Mouse (Mus musculus) liver, embryonic 12.5 days (tissue): ENCODE results near the gene Mettl22. TPM values are rescaled to one million over a fixed set of nuclear protein-coding genes. Genes with fewer than 3 reads are reported as not detected.
A peak's percentile ranks its signal among the peaks of the same experiment; 100 is the strongest.

ENCODE experiments used
- ATAC-seq: fragments of 200-750 bp; cut with Nextera tagmentation; 2 replicates; pipeline ENCODE4 v1.8.0; 2017; ENCODE audit warnings: moderate number of reproducible peaks, mild to moderate bottlenecking, moderate library complexity
- H3K27ac ChIP-seq: fragments of 300-500 bp; sonication (generic); 2 replicates; pipeline ENCODE4 v1.5.1; 2016; ENCODE audit warnings: mild to moderate bottlenecking
- H3K27me3 ChIP-seq: fragments of 300-500 bp; sonication (generic); replicated peaks from 2 replicates; pipeline ENCODE4 v1.6.1; 2016; ENCODE audit warnings: mild to moderate bottlenecking, moderate library complexity
- H3K36me3 ChIP-seq: fragments of 300-500 bp; sonication (generic); 2 replicates; pipeline ENCODE4 v1.6.1; 2016; ENCODE audit warnings: mild to moderate bottlenecking, moderate library complexity
- H3K4me1 ChIP-seq: fragments of 300-500 bp; sonication (generic); 2 replicates; pipeline ENCODE4 v1.6.1; 2016
- H3K4me2 ChIP-seq: fragments of 300-500 bp; sonication (generic); 2 replicates; pipeline ENCODE4 v1.6.1; 2016; ENCODE audit warnings: mild to moderate bottlenecking, moderate library complexity
- H3K4me3 ChIP-seq: fragments of 300-500 bp; sonication (generic); 2 replicates; pipeline ENCODE4 v1.5.1; 2016; ENCODE audit warnings: mild to moderate bottlenecking, moderate library complexity
- H3K9ac ChIP-seq: fragments of 300-500 bp; sonication (generic); 2 replicates; pipeline ENCODE4 v1.6.1; 2016; ENCODE audit warnings: mild to moderate bottlenecking, moderate library complexity
- H3K9me3 ChIP-seq: fragments of 300-500 bp; sonication (generic); replicated peaks from 2 replicates; pipeline ENCODE4 v1.6.1; 2016; ENCODE audit warnings: mild to moderate bottlenecking, moderate library complexity
- WGBS: fragments of 180-500 bp; shearing (Covaris S2); methylation state at CpG from one replicate; pipeline ENCODE4 v1.1.7; 2016; ENCODE audit not compliant: insufficient replicate concordance; 5-methylcytosine and 5-hydroxymethylcytosine counted together
- polyA plus RNA-seq: library from polyadenylated mRNA; unstranded; fragments of >200 nt; fragmentation: Nextera tagmentation; extraction: Ambion mirVana; gene quantifications from 2 replicates; pipeline ENCODE4 v1.2.1, GENCODE M21; 2016

Gene Mettl22
- polyA plus RNA-seq, 1 experiment from 2014 or later: 9.7 TPM

DNA sequence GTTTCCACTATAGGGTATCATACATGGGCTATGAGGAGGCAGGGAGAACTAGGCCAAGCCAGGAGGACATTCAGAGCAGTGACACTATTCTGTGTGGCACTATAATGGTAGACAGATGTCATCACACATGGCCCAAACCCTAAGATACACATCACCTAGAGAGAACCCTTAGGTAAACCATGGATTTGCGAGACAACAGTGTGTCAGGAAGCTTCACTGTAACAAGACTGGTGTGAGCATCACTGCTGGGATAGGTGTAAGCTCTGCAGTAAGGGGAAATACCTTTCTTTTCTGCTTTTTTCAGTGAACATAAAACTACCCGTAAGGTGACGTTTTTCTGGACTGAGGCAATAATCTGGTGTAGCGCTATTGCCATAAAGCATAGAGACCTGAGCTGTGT, 12.2 kb upstream of the Mettl22 start:
- no peak overlapping the region for H3K9ac ChIP-seq
- 76% methylated on average over 4 of the region's 4 CpGs for WGBS
- ATAC-seq: no peak

DNA sequence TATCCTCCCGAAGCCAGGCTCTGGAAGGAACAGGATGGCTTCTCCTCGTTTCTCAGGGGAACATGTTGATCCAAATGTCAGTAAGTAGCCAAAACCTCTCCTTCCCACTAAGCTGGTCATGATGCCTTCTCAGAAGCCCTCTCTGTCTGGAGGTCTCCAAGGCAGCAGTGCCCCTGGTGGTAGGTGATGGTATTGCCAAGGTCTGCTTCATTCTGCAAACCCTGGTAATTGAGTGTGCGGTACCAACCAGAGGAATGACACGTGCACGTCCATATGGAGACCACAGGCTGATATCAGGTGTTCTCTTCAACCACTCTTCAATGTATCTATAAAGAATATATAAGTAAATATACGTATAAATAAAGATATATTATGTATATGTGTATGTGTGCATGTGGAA, 11.5 kb upstream of the Mettl22 start:
- H3K27ac ChIP-seq: no peak overlapping the region
- H3K4me1 ChIP-seq: no peaks in the 10 kb centered on the region
- no peaks in the 10 kb centered on the region for H3K36me3 ChIP-seq
- peaks cover 7% of the 10 kb centered on the region; the same call in 1 of the 2 replicates for H3K27me3 ChIP-seq
- ATAC-seq: no peak
- 19% methylated on average over 6 of the region's 6 CpGs for WGBS
- H3K4me2 ChIP-seq: no peak overlapping the region
- H3K4me3 ChIP-seq: no peak overlapping the region
- no peaks in the 10 kb centered on the region for H3K9me3 ChIP-seq
- no peak overlapping the region for H3K9ac ChIP-seq

More for the DNA sequence above, 12.2 kb upstream of the Mettl22 start:
- H3K4me3 ChIP-seq: no peak overlapping the region
- no peak overlapping the region for H3K27ac ChIP-seq
- no peaks in the 10 kb centered on the region for H3K36me3 ChIP-seq
- H3K4me1 ChIP-seq: no peaks in the 10 kb centered on the region
- no peaks in the 10 kb centered on the region for H3K9me3 ChIP-seq
- H3K27me3 ChIP-seq: peaks cover 10% of the 10 kb centered on the region; the same call in 1 of the 2 replicates
- H3K4me2 ChIP-seq: no peak overlapping the region

DNA sequence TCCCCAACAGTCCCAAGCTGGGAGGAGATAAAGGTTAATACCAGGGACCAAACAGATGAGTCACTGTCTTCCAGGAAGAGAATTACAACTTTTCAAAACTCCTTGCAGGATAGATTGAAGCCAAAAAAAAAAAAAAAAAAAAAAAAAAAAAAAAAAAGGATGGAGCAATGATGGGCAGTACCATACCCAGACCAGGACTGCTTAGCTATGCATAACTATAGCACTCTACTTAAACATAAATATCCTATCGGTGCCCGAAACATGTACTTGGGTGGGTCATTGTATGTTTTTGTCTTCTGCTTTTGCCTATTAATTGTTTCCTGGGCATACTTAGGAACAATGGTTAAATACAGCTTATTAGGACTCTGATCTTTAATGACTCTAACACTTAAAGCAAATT, 456 bp upstream of the Mettl22 start:
- no peak overlapping the region for H3K27ac ChIP-seq
- H3K9ac ChIP-seq: peak overlapping the region; percentile 82; the same call in 1 of the 2 replicates
- H3K36me3 ChIP-seq: peaks cover 7% of the 10 kb centered on the region
- H3K9me3 ChIP-seq: no peaks in the 10 kb centered on the region
- ATAC-seq: peak; percentile 40; the same call in 1 of the 2 replicates
- peaks cover 17% of the 10 kb centered on the region for H3K4me1 ChIP-seq
- peaks cover 4% of the 10 kb centered on the region; the same call in 1 of the 2 replicates for H3K27me3 ChIP-seq
- H3K4me2 ChIP-seq: peak overlapping the region; percentile 87
- peak overlapping the region; percentile 77 for H3K4me3 ChIP-seq
- WGBS: 78% methylated on average over 2 of the region's 2 CpGs

DNA sequence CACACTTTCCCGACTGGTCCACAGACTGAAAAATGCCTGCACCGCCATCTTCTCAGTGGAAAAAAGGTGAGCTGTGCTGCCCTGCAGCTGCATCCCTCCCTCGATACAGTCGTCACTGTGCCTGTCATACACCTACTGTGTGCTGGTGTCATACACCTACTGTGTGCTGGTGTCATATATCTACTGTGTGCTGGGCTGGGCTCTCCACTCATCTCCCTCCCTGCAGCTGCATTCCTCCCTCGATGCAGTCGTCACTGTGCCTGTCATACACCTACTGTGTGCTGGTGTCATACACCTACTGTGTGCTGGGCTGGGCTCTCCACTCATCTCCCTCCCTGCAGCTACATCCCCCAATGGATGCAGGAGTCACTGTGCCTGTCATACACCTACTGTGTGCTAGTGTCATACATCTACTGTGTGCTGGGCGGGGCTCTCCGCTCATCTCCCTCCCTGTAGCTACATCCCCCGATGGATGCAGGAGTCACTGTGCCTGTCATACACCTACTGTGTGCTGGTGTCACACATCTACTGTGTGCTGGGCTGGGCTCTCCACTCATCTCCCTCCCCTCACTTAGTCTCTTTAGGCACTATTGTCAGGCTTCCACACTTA, 16.9 kb downstream of the Mettl22 start:
- 82% methylated on average over 9 of the region's 9 CpGs for WGBS
- no peak overlapping the region for H3K4me3 ChIP-seq
- H3K27ac ChIP-seq: no peak overlapping the region
- no peak overlapping the region for H3K4me2 ChIP-seq
- H3K9ac ChIP-seq: no peak overlapping the region
- H3K9me3 ChIP-seq: no peaks in the 10 kb centered on the region
- no peak for ATAC-seq
- H3K27me3 ChIP-seq: no peaks in the 10 kb centered on the region
- H3K4me1 ChIP-seq: no peaks in the 10 kb centered on the region
- peaks cover 64% of the 10 kb centered on the region for H3K36me3 ChIP-seq

DNA sequence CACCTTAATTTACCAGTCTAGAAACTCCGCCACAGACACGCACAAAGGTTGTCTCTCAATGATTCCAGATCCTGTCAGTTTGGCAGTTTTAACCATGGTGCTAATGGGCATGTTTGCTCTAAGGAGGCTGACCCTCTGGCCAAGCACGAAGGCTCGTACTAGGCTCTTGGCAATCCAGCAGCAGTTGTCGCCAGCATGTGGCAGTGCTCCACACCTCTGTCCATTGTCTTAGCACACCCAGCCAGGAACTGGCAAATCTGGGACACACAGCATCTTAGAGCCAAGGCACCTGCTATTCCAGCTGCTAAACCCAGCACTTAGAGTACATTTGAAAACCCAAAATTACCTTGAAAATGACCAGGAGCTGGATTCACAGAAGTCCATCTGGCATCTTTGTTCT, 18.8 kb downstream of the Mettl22 start:
- Histone ChIP-seq H3K36me3 (peaks cover 46% of the 10 kb centered on the region), H3K4me3 (no peak overlapping the region), H3K4me2 (no peak overlapping the region)

DNA sequence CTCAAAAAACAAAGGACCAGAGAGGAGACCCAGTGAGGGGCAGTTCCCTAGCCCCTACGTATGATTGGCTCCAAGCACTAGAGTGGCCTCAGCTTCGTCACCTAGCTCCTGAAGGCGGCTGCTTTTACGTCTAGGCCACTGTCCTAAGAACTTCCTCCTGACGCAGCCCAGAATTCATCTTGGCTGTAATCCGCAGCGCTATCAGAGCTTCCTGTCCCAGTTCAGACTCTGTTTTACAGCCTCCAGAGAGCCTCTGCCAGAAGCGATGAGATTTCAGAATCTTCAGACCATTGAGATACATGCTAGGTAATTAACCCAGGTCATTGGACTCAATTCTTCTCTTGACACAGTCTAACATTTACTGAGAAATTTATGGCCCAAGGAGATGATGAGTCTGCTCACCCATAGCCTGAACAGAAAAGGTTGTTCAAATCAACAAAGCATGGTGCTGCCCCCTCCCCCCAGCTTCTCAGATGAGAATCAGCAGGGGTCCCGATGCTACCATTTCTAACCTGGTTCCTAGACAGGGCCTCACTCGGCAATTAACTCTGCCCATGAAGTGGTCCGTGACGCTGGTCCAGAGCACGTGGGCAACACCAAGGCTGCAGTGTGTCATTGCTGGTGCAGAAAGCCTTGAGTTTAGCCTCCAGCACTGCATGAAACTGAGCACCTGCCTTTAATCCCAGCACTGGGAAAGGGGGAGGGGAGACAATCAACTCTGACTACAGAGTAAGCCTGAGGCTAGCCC, 21.3 kb downstream of the Mettl22 start:
- Histone ChIP-seq H3K27ac (no peak overlapping the region), H3K4me2 (no peak overlapping the region), H3K9me3 (no peaks in the 10 kb centered on the region), H3K9ac (no peak overlapping the region), H3K36me3 (peaks cover 28% of the 10 kb centered on the region), H3K4me3 (no peak overlapping the region), H3K27me3 (no peaks in the 10 kb centered on the region), H3K4me1 (no peaks in the 10 kb centered on the region)
- 39% methylated on average over 13 of the region's 13 CpGs for WGBS
- ATAC-seq: no peak

More for the DNA sequence above, 18.8 kb downstream of the Mettl22 start:
- no peak for ATAC-seq
- Histone ChIP-seq H3K9ac (no peak overlapping the region), H3K27ac (no peak overlapping the region), H3K4me1 (no peaks in the 10 kb centered on the region), H3K27me3 (no peaks in the 10 kb centered on the region), H3K9me3 (no peaks in the 10 kb centered on the region)
- WGBS: 78% methylated on average over 5 of the region's 5 CpGs

DNA sequence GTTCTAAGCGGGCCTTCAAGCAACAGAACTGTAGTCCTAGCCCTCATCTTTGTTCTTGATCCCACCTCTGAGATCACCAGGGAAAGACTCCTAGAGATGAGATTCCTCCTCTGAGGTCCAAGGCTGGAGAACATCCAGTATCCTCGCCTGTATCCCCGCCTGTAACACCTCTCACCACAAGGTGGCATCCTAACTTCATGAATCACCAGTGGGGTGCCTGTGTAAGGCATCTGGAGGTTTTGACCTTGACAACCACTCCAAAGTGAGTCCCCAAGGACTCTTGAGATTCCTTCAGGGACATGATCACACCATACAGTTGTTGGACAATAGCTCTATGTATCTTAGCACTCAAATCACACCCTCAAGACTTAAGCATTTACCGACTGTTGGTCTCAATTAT, 23.7 kb downstream of the Mettl22 start:
- peaks cover 4% of the 10 kb centered on the region for H3K36me3 ChIP-seq
- H3K27ac ChIP-seq: no peak overlapping the region
- ATAC-seq: no peak
- 0 out of 2 replicates have a peak, but pooled peaks cover 5% of the 10 kb centered on the region for H3K27me3 ChIP-seq
- no peak overlapping the region for H3K4me2 ChIP-seq
- WGBS: 20% methylated on average over 4 of the region's 4 CpGs
- no peak overlapping the region for H3K4me3 ChIP-seq
- no peak overlapping the region for H3K9ac ChIP-seq
- H3K4me1 ChIP-seq: no peaks in the 10 kb centered on the region
- H3K9me3 ChIP-seq: no peaks in the 10 kb centered on the region

DNA sequence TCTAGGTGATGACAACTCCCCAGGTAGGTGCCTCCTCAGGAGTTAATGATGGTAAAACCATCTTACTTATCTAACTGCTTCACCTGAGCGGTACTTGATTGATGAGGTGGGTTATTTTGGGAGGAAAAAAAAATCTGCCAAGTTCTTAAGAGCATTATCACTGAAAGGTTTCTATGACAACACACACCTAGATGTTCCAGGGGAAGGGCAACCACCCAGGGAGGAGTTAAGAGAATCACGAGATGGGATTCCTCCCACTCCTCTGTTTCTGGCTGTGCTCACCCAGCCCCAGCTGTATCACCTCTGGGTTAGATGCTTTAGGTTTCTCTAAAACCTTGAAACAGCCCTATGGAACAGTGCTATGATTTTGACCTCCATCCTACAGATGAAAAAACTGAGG, 26.4 kb downstream of the Mettl22 start:
- Histone ChIP-seq H3K9ac (no peak overlapping the region), H3K4me1 (no peaks in the 10 kb centered on the region), H3K9me3 (no peaks in the 10 kb centered on the region), H3K4me3 (no peak overlapping the region), H3K27ac (no peak overlapping the region), H3K36me3 (no peaks in the 10 kb centered on the region), H3K4me2 (no peak overlapping the region), H3K27me3 (0 out of 2 replicates have a peak, but pooled peaks cover 5% of the 10 kb centered on the region)
- no peak for ATAC-seq
- 39% methylated on average over 2 of the region's 2 CpGs for WGBS

DNA sequence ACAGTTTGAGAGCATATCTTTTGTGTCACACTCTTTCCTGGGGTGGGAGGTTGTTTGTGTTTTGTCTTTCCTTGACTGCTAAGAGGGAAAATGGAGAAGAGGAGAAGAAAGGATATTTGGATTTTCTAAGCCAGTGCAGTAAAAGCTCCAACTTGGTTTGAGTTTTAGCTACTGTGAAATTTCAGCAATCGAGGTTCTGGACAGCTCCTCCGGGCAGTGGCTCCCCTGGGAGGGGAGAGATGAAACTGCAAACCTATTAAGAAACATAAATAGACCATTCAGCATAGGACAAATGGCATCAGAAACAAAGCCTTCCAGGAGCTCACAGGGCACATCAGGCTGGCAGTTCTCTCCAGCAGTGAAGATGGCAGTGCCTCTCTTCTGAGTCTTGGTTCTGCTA, 33.7 kb downstream of the Mettl22 start:
- Histone ChIP-seq H3K9ac (no peak overlapping the region), H3K4me2 (no peak overlapping the region), H3K9me3 (no peaks in the 10 kb centered on the region), H3K36me3 (no peaks in the 10 kb centered on the region), H3K4me1 (no peaks in the 10 kb centered on the region), H3K27me3 (0 out of 2 replicates have a peak, but pooled peaks cover 6% of the 10 kb centered on the region), H3K4me3 (no peak overlapping the region), H3K27ac (no peak overlapping the region)
- WGBS: 36% methylated on average over 2 of the region's 2 CpGs
- ATAC-seq: no peak

DNA sequence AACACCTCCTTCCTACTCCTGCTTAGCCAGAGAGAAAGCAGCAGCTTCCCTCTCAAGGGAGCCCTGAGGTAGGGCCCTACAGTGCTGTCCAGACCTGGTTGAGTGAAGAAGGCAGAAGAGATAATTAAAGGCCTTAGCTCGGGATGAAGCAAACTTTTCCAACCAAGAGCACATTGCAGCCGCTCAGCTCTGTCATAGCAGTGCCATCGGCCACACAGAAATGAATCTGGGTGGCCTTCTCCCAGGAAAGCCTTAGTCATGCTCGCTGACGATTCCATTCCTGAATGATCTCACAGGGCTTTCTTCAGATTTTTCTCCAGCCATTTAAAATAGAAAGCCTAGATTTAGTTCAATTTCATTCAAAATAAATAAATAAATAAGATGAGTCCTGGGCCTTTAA, 39.3 kb downstream of the Mettl22 start:
- Histone ChIP-seq H3K4me2 (no peak overlapping the region), H3K9me3 (no peaks in the 10 kb centered on the region), H3K9ac (no peak overlapping the region), H3K4me3 (no peak overlapping the region), H3K27me3 (peaks cover 40% of the 10 kb centered on the region), H3K36me3 (no peaks in the 10 kb centered on the region), H3K27ac (no peak overlapping the region), H3K4me1 (peaks cover 18% of the 10 kb centered on the region)
- no peak for ATAC-seq
- 57% methylated on average over 5 of the region's 5 CpGs for WGBS

DNA sequence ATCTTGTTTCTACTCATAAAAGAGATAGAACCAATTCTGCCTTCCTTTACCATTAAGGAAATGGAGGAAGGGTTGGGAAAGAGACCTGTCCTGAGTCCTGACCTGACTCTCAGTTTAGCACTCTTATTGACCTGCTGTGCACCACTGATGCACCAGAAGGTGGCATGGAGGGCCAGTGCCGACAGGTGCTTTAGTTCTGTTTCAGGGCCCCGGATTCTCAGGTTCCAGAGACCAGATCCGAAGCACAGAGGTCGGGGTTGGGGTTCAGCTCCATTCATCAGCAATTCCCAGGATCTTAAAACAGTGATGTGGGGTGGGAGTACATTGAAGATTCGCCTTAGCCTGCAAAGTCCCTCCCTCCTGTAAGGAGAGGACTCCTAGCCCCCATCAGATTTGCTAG, 42.2 kb downstream of the Mettl22 start:
- Histone ChIP-seq H3K4me2 (peak overlapping the region; percentile 61), H3K4me1 (peaks cover 18% of the 10 kb centered on the region), H3K27me3 (peaks cover 44% of the 10 kb centered on the region), H3K27ac (no peak overlapping the region), H3K9me3 (no peaks in the 10 kb centered on the region), H3K4me3 (peak overlapping the region; percentile 51), H3K36me3 (peaks cover 3% of the 10 kb centered on the region; the same call in 1 of the 2 replicates), H3K9ac (no peak overlapping the region)
- ATAC-seq: no peak; the same call in none of the 2 replicates
- 5% methylated on average over 5 of the region's 5 CpGs for WGBS

DNA sequence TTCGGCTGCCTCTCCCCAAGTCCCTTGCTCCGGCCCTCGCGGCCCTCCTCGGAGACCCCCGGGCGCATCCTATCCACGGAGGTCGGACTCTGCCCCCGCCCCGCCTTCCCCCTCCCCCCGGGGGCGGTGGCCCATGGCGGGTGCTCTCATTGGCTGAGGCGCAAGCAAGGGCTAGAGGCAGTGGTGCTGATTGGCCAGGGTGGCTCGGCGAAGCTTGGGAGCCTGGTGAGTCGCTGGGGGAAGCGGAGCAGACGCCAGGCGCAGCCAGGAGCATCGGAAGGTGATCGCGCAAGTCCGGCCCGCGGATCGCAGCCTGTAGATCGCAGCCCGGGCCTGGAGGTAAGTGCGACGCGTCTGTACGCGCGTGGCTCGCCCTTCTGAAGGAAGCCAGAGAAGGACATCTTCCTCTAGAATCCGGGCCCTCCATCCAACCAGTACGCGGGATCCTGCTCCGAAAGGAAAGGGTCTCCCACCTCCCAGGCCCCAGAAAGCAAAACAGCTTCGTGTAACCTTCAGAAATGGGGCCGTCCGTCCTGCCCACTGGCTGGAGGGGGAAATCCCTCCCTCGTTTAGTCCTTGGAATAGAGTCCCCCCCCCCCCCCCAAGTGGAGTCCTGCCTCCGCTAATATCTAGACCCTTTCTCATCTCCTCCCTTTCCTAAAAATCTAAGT, 42.8 kb downstream of the Mettl22 start, which contains the start of gene Abat:
TSS of gene Abat (plus strand) at position 194 of the 671 bp plus-strand sequence.
- Histone ChIP-seq H3K27ac (no peak within 1 kb of the TSS), H3K27me3 (peaks cover 44% of the 10 kb centered on the region), H3K9ac (peak within 1 kb of the TSS; percentile 41; the same call in 1 of the 2 replicates), H3K36me3 (peaks cover 3% of the 10 kb centered on the region; the same call in 1 of the 2 replicates), H3K4me3 (peak within 1 kb of the TSS; percentile 51), H3K9me3 (no peaks in the 10 kb centered on the region), H3K4me1 (peaks cover 18% of the 10 kb centered on the region), H3K4me2 (peak within 1 kb of the TSS; percentile 61)
- peak; percentile 86 for ATAC-seq
- under 1% methylated on average over 46 of the region's 46 CpGs for WGBS
